Mouse (Mus musculus) spleen, adult 12 weeks (tissue): ENCODE results near the gene Smn1.
"Not testable (repeated sequence)": the region's sequence is repeated elsewhere in the genome, so short reads cannot be mapped to it uniquely, and the experiment has no call there.

ENCODE experiments used
- DNase-seq: peaks from one replicate; pipeline ENCODE4 v3.0.0; 2022; ENCODE audit warnings: low spot score

Smn1 gene

DNA sequence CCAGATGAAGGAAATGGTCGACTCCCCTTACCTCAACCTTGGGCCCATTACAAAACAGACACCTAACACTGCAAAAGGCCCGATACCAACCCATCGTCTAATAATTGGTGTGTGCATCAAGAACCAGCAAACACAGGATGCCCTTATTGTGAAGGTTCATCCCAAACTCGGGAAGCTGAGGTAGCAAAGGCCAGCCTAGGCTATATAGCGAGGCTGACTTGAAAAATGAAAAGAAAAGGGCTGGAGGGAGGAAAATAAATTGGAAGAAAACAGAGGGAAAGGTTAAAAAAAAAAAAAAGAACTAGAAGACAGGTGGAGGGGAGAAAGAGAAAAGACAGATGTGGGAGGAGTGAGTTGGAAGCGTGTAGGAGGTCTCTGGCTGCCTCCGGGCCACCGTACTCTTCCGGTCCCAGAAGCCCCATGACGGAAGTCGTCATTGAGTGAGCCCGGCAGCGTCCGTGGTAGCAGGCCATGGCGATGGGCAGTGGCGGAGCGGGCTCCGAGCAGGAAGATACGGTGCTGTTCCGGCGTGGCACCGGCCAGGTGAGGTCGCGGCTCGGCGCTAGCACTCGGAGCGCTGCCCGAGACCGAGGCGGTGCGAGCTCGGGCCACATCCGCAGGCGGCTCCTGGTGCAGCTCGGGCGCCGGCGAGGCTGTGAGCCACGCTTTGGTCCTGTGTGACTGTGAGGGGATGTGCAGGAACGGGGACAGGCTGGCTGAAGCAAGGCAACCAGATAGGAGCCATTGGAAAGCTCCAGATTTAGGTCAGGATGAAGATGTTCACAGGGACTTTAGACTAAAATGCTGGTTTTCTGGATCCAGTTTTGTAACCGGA, at the start of gene Smn1:
Gene Smn1 (plus strand): TSS at position 430 of the 835 bp plus-strand sequence.
- peak; percentile 78 for DNase-seq

DNA sequence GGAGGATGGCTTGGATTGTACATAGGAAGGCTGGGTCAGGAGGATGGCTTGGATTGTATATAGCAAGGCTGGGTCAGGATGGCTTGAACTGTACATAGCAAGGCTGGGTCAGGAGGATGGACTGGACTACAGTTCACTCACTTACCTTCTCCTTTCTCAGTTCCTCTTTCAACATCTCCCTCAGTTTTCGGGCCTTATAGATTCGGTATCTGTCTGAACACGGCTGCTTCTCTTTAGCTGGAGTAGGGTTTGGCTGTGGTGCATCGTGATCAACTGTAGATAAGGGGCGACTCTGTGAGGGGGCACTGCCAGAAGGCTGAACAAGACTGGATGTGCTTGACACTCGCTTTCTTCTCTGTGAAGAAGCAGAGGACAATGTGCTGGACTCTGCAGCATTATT, 25.8 kb upstream of the Smn1 start:
- no peak for DNase-seq

DNA sequence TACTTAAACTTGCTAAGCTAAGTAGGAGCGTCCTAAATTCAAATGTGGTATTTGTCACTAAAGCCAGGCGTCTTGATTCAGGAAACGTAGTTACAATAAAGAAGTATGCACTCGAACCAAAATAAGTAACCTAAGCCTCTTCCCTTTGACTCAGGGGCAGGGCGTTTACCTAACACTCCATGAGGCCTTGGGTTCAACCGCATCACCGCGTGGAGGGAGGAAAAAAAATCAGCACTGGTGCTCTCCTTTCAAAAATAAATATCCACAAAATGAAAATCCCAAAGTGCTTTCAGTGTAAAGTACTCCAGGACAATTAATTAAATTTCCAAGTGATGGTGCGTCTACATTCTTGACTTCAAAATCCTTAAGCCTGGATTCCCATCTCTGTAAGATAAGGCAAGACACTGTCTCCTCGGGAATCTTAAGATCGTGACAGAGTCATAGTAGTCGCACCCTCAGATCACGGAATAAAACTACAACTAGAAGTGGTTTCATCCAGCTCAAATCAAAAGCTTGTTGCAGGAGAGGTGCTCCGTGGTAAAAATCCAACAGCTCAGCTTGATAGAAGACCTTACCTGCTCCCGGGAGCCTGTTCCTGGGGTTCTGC, 21.5 kb upstream of the Smn1 start:
- DNase-seq: no peak

DNA sequence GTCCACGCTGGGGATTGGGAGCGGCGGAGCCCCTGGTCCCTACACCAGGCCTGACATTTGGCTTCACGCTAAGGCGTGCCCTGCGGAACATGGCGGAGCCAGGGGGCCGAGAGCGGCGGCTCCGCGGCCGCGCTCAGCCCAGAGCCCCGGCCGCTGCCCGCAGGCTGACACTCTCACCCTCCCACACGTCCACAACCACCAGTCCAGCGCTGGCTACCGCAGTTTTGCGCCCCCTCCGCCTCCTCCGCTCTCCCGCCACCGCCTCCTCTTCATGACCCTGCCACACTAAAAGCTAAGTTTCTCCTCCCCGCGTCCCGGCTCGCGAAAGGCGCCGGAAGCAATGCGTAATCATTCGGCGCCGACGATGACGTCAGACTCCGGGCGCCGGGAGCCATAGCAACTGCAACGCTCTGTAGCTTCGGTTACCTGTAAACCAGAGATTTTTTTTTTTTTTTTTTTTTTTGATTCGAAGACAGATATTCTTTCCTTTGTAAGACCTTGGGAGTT, 20.9 kb upstream of the Smn1 start, which contains the start of gene Bdp1:
Gene Bdp1 (minus strand): TSS at position 323 of the 507 bp plus-strand sequence.
- DNase-seq: peak; percentile 93

DNA sequence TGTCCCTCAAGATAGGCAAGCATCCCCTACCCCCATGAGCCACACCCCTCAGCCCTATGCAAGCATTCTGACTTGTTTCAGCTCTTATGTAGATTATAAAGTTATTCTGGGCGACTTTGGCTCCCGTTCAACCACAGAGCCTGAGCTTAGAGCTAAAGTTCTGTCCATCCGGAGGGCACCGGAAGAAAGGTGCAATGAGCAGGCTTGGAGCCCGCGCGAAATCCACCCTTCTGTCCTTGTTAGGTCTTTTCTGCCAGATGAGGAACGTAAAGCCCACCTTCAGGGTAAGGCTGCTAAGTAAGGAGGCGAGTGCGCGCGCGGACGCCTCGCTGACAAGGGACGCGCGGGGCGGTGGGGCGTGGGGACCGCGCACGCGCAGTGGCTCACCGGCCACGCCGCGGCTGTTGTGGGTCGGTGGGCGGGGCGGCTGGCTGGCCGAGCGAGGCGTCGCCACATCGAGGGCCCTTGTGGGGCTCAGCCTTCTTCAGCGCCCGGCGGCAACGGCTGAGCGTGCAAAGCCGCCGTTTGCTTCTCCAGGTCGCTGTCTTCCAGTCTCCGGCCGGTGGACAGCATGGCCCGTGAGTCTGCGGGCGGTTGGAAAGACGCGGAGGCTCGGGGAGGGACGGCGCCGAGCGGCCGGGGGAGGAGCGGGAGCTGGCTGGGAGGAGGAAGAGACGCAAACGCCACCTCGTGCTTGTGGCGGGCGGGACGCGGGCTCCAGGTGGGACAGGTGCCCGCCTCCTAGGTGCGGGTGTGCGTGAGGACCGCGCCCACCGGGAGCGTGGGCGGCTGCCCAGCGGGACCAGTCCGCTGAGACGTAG, 16.8 kb upstream of the Smn1 start, which contains the start of gene Serf1:
Gene Serf1 (plus strand): TSS at position 361 of the 821 bp plus-strand sequence.
- peak; percentile 63 for DNase-seq

DNA sequence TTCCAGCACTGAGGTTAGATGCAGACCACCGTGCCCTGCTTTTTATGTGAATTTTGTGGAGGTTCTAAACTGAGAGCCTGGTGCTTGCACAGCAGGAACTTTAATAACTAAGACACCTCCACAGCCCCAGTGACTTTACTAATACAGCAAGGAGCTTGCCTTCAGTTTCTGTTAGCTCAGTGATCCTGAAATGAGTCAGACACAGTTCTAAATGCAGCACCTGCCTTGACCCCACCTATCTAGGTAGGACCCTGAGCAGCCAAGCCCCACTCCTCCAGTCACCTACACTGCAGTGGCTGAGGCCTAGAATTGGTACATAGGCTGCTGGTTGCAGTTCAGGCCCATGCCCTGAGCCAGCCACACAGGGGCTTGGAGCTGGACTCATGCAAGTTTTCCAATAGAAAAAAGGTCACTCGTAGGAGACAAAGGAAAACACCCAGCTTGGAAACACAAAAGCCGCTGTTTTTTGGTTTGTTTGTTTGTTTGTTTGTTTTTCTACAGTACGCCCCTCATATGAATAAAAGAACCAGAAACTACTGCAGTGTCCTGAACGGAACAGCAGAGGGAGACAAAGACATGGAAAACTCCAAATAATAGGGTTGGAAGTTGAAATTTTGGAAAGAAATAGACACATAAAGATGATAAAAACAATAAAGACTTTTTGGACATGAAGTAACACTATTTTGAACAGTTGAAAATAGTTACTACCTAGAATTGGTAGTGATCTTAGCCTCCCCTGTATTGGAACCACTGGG, 12.3 kb upstream of the Smn1 start:
- DNase-seq: no peak

DNA sequence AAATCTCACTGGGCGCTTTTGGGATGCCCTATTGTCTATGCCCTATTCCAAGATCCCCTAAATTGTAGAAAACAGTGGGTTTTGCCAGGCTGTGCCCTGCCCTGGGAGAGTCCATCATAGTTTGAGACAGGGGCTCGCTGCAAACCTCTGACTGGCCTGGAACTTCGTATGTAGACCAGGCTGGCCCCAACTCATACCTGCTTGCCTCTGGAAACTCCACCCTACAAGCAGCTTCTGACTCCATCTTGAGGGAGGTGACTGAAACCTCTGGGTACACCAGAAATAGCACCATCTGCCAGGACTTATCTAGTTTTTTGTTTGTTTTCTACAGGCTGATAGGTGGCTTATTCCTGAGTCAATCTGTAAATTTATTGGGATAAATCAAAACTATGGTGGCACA, 682 bp upstream of the Smn1 start:
- no peak for DNase-seq

DNA sequence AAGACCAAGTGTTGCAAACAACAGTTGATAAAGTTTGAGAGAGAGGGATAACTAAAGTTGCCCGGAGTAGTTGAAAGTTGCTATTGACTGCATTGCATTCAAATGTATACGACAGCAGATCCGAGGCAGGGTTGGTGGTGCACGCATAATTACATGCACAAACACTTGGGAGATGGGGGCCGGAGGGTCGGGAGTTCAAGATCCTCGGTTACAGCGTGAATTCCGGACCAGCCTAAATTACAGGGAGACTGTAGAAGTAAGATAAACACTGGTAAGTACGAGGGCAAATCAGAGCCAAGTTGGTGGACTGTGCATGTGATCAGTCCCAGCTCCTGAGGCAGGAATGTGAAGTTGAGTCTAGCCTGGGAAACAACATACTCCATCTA, 599 bp downstream of the Smn1 start:
- DNase-seq: no peak

DNA sequence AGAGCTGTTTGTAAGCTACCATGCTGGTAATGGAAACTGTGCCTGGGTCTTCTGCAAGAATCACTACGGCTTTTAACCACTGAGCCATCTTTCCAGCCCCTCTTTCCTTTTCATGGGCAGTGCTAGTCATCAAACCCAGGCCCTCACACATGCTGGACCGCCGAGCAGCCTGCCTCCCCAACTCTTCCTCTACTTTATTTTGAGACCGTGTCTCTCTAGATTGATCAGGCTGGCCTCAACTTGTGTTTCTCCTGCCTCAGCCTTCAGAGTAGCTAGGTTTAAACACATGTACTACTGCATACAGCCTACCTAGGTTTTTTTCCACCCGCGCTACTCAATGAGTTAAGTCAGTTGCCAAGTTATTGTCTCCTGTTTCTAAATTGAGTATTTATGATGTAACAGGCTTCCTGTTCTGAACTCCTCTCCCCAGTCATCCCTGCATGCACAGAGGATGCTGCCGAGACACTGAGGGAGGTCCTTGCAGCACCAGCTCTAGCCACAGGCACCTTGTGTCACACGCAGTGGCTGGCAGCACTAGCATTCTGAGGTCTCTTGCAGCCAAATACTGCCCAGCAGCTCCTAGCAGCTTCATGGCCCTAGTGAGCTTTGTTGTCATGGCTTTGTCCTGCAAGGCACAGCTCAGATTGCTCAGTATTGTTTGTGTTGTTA, 17.1 kb downstream of the Smn1 start:
- no peak for DNase-seq

DNA sequence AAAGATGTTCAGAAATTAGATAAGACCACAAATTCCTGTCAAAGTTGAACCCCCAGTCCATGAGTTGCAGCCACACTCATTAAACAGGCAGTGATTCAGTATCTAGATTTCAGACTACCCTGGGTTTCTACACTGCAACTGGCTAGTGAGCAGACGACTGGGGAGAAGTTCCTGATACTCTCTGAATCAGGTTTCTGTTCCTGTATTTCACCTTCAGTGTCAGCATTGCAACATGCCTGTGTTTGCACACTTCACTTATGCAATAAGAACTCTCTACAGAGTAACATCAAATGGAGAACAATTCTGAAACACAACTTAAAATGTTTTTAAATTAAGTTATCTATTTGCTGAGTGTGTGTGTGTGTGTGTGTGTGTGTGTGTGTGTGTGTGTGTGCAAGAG, 28.0 kb downstream of the Smn1 start:
- no peak for DNase-seq

DNA sequence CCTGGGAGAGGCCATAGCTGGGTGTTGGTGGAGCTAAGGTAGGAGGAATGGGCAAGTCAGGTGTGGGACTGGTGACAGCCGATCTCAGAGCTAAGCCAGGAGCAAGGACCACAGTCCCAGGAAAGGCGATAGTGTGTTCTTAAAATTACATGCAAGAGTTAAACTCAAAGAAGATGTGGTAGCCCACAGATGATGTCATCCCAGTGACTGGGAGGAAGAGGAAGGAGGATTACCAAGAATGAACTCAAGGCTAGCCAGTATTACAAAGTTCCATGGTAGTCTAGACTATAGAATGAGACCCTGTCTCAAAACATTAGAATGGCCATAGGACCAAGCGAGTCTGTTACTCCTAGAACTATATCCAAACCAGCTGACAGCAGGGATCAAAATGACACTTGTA, 32.0 kb downstream of the Smn1 start:
- no peak for DNase-seq

DNA sequence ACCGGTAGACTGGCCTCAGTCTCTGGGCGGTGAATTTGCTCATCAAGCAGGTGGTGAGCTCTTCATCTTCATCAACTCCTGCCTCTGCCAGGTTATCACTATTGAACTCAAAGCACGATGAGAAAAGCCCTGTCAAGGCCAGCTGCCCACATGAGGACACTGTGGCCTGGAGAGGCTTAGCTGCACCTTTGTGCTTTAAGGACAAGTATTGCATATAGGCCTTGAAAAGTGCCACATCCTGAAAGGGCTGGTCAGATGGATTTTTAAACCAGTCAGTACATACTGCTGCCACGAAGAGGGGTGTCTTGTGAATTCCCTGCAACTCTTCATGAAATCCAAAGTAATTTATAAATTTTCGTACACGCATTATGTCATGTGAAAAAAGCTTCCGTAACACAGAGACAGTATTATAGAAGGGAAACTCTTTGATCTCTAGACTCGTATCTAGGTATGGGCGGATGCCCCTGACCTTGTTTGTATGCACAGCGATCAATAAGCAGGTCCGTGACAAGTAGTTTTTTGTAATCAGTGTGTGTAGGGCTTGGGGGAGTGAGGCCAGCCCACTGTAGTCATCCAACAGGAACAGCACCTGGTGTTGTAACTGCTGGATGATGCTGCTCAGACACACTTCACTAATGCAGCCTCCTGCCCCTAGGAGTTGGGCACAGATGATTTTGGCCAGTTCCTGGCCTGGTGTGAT, 36.7 kb downstream of the Smn1 start:
- DNase-seq: not testable (repeated sequence)

DNA sequence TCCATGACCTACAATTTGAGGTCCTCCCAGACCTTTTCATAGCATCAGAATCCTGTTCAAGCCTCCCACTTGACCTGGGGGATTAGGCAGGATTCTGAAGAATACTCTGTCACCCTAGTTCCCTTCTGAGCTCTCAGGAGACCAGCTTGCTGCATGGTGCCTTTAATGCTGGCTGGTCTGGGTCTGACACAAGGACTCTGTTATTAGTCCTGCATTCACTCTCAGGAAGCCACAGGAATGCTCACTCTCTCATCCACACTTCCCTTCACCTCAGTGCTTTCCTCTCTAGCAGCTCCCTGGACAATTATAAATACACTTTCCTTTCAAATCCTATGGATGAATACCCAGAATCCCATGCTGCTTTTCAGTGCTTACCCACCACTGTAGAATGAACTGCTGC, 37.8 kb downstream of the Smn1 start:
- not testable (repeated sequence) for DNase-seq

DNA sequence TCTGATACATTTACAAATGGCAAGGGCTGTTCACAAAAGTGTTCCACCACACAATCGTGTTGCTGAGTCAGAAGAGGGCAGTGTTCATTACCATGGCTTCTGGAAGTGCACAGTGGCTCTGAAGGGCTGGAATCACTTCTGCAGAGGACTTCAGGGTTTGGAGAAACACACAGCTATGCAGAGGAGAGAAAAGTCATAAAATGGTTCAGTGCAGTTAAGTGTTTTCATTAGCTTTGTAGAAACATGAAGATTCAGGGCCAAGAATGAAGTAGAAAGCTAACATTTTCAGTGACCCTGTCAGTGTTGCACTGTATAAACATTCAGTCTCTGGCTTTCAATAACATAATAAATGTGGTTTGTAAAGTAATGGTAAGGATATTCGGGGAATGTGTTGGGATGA, 41.7 kb downstream of the Smn1 start:
- not testable (repeated sequence) for DNase-seq

DNA sequence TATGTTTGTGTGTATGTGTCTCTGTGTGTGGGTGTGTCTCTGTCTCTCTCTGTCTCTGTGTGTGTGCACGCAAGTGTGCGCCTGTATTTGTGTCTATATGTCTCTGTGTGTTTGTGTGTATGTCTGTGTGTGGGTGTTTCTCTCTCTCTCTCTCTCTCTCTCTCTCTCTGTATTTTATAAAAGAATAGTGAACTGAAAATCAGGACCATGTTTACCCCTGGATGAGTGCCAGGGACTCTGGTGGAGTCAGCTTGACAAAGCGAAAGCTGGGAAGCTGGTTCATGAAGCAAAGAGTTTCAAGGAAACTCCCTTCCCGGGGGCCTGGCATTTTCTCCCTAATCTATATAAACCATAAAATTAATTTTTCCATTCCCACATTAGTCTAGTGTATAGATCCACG, 49.7 kb downstream of the Smn1 start:
- not testable (repeated sequence) for DNase-seq

DNA sequence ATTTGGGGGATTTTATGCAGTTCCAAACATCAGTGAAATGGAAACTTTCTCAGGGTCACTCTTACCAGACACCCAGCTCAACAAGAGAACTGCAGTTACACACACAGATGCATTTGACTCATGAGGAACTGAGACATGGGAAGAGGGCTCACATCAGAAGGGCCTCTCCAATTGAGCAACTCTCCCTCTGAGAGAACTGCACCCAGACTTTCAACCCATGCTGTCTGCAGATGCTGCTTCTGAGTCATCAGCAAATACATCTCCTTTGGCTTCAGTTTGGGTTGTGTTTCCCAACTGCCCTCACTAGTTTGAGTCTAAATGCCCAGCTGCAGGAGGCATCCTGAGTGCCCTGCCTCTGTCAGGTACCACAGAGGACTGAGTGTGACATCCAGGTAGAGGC, 58.5 kb downstream of the Smn1 start:
- not testable (repeated sequence) for DNase-seq
